Mouse (Mus musculus): ENCODE results near the gene Rcc1l. TPM values are rescaled to one million over a fixed set of nuclear protein-coding genes. Genes with fewer than 3 reads are reported as not detected.

Gene Rcc1l
- polyA plus RNA-seq, 1 experiment = 12.5 TPM

DNA sequence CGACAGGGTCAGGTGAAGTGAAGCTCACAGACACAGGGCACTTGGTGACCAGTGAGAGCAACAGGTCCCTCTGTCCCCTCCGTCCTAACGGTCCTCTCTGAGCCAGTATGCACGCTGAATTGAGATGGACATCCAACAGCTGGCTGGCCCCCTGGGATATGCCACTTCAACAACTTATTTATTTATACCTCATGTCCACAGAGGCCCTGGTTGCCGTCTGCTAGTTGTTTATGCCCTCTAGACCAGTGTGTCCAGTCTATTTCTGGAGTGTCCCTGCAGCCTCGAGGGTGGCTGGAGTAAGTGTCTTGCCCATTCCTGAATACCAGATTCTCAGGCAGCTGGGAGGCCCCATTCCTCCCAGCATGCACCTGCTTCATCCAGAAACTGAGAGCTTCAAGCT, 52.7 kb downstream of the Rcc1l start:
- 54% methylated on average over 6 of the region's 6 CpGs for WGBS
- no peak for TF ChIP-seq POLR2A (IDR thresholded peaks at IDR 0.05; ENCODE audit: borderline replicate concordance, extremely low read depth, low read depth, low read length)
- TF ChIP-seq CTCF (IDR thresholded peaks at IDR 0.05; ENCODE audit: insufficient read depth, low read length) = no peak
- no peak for DNase-seq
- Histone ChIP-seq H3K4me1 (ENCODE audit: control insufficient read depth, insufficient read depth, low read length) (no peaks in the 10 kb centered on the region), H3K4me3 (replicated peaks; ENCODE audit: extremely low read depth, low read depth, low read length) (no peak overlapping the region)

GRCm38 (mm10) chr5:134121893-134122259, 54.7 kb downstream of the Rcc1l start:
- H3K4me3 ChIP-seq (replicated peaks; ENCODE audit: extremely low read depth, low read depth, low read length) = no peak overlapping the region
- TF ChIP-seq POLR2A (IDR thresholded peaks at IDR 0.05; ENCODE audit: borderline replicate concordance, extremely low read depth, low read depth, low read length) (no peak), CTCF (IDR thresholded peaks at IDR 0.05; ENCODE audit: insufficient read depth, low read length) (no peak)
- no peak for DNase-seq
- WGBS = 76% methylated on average over 4 of the region's 4 CpGs
- H3K4me1 ChIP-seq (ENCODE audit: control insufficient read depth, insufficient read depth, low read length) = no peaks in the 10 kb centered on the region

- DNase-seq = no peak
- no peak for TF ChIP-seq POLR2A (IDR thresholded peaks at IDR 0.05; ENCODE audit: borderline replicate concordance, extremely low read depth, low read depth, low read length)
- TF ChIP-seq CTCF (IDR thresholded peaks at IDR 0.05; ENCODE audit: insufficient read depth, low read length) = no peak
- H3K4me1 ChIP-seq (ENCODE audit: control insufficient read depth, insufficient read depth, low read length) = no peaks in the 10 kb centered on the region
- H3K4me3 ChIP-seq (replicated peaks; ENCODE audit: extremely low read depth, low read depth, low read length) = no peak overlapping the region
- 43% methylated on average over 9 of the region's 9 CpGs for WGBS
These were observed 55.3 kb downstream of the Rcc1l start for GRCm38 (mm10) chr5:134121138-134121892.

GRCm38 (mm10) chr5:134120135-134120534, 56.4 kb downstream of the Rcc1l start:
- no peak overlapping the region for H3K4me3 ChIP-seq (replicated peaks; ENCODE audit: extremely low read depth, low read depth, low read length)
- H3K4me1 ChIP-seq (ENCODE audit: control insufficient read depth, insufficient read depth, low read length) = no peaks in the 10 kb centered on the region
- no peak for DNase-seq
- WGBS = 93% methylated on average over 3 of the region's 3 CpGs
- TF ChIP-seq POLR2A (IDR thresholded peaks at IDR 0.05; ENCODE audit: borderline replicate concordance, extremely low read depth, low read depth, low read length) (no peak), CTCF (IDR thresholded peaks at IDR 0.05; ENCODE audit: insufficient read depth, low read length) (no peak)

DNA sequence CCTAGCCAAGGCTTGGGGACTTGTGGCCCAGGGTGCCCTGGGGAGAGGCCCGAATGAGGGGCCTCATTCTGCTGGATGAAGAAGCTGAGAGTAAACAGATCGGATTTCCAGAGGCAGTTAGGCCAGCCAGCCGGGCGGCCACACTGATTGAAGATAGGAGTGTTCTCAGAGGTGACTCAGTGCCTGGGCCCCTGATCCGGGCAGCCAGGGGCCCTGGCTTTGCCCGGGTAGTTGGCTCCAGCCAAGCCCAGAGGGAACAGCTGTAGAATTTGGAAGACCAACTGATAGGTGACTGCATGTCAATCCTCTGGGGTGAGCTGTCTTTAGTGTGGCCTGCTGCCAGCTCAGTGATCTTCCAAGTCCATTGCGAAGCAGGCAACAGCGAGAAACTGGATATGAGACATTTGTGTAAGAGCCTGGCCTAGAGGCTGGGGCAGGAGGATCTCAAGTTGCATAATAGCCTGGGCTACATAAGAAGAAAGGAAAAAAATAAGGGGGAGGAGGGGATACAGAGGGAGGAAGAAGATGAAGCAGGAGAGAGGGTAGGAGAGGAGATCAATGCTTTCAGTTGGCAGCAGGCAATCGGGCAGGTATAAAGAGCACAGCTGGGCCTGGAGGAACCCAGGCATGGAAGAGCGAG, 57.0 kb downstream of the Rcc1l start:
- DNase-seq = no peak
- no peak overlapping the region for H3K4me3 ChIP-seq (replicated peaks; ENCODE audit: extremely low read depth, low read depth, low read length)
- WGBS = 70% methylated on average over 10 of the region's 10 CpGs
- H3K4me1 ChIP-seq (ENCODE audit: control insufficient read depth, insufficient read depth, low read length) = no peaks in the 10 kb centered on the region
- TF ChIP-seq CTCF (IDR thresholded peaks at IDR 0.05; ENCODE audit: insufficient read depth, low read length) = no peak
- TF ChIP-seq POLR2A (IDR thresholded peaks at IDR 0.05; ENCODE audit: borderline replicate concordance, extremely low read depth, low read depth, low read length) = no peak

DNA sequence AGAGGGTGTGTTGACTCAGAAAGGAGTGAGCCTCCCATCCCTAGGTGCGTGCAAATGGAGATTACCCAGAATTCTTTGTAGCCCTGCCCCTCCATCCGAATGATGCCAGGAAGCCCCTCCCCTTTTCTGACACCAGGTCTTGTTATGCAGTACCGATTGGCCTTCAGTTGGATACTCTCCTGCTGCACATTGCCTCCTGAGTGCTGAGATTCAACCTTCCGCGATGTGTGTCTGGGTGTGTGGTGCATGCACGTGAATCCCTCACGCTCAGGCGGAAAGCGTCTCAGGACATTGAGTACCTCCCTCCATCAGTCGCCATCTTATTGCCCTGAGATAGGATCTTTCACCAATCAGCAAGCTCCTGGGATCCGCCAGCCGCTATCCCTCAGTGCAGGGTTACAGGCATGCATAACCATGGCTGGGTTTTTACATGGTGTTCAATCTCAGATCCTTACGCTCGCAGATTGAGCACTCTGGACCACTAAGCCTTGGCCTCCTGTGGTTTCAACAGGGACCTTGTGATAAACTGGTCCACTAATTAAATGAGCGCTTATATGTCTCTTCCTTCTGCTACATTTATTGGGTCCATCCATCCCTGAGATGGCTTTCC, 57.7 kb downstream of the Rcc1l start:
- TF ChIP-seq CTCF (IDR thresholded peaks at IDR 0.05; ENCODE audit: insufficient read depth, low read length) (no peak), POLR2A (IDR thresholded peaks at IDR 0.05; ENCODE audit: borderline replicate concordance, extremely low read depth, low read depth, low read length) (no peak)
- Histone ChIP-seq H3K4me3 (replicated peaks; ENCODE audit: extremely low read depth, low read depth, low read length) (no peak overlapping the region), H3K4me1 (ENCODE audit: control insufficient read depth, insufficient read depth, low read length) (no peaks in the 10 kb centered on the region)
- WGBS = 92% methylated on average over 15 of the region's 15 CpGs
- DNase-seq = no peak

DNA sequence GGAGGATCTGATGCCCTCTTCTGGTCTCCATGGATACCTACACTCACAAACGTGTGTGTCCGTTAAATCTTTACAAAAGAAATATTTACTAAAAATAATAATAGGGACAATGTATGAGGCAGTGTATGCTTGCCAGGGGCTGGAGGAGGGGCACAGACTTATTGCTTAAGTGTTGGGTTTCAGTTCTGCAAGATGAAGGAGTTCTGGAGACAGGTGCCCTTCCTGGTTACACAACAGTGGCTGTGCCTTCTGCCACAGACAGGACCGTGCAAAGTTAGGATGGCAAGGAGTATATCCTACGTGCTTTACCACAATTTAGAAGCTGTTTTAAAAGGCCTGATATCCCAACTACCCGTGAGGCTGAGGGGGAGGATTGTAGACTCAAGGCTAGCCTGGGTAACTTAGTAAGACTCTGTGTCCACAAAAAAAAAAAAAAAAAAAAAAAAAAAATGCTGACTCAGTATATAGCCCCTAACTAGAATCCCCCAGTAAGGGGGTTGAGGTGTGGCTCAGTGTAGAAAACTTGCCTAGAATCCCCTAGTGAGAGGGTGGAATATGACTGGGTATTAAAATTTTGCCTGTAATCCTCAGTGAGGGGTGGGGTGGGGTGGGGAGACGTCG, 60.8 kb downstream of the Rcc1l start:
- no peak for TF ChIP-seq CTCF (IDR thresholded peaks at IDR 0.05; ENCODE audit: insufficient read depth, low read length)
- TF ChIP-seq POLR2A (IDR thresholded peaks at IDR 0.05; ENCODE audit: borderline replicate concordance, extremely low read depth, low read depth, low read length) = no peak
- 83% methylated on average over 7 of the region's 7 CpGs for WGBS
- DNase-seq = no peak
- no peaks in the 10 kb centered on the region for H3K4me1 ChIP-seq (ENCODE audit: control insufficient read depth, insufficient read depth, low read length)
- no peak overlapping the region for H3K4me3 ChIP-seq (replicated peaks; ENCODE audit: extremely low read depth, low read depth, low read length)

GRCm38 (mm10) chr5:134114981-134115380, 61.6 kb downstream of the Rcc1l start:
- Histone ChIP-seq H3K4me1 (ENCODE audit: control insufficient read depth, insufficient read depth, low read length) (no peaks in the 10 kb centered on the region), H3K4me3 (replicated peaks; ENCODE audit: extremely low read depth, low read depth, low read length) (no peak overlapping the region)
- TF ChIP-seq CTCF (IDR thresholded peaks at IDR 0.05; ENCODE audit: insufficient read depth, low read length) (no peak), POLR2A (IDR thresholded peaks at IDR 0.05; ENCODE audit: borderline replicate concordance, extremely low read depth, low read depth, low read length) (no peak)
- WGBS = 75% methylated on average over 5 of the region's 5 CpGs
- DNase-seq = no peak

DNA sequence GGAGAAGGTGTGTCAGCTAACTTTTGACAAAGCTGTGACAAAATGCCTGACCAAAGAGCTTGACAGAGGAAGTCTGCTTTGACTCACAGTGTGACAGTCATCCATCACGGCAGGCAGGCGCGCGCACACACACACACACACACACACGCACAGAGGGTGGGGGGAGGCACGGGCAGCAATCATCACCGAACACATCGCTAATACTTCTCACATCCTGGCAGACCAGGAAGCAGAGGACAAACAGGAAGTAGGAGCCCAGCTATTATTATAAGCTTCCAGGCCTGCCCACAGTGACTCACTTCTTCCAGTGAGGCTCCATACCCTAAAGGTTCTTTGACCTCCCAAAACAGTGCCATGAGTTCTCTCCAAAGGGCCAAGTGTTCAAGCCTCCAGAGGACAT, 70.7 kb downstream of the Rcc1l start:
- no peak for TF ChIP-seq CTCF (IDR thresholded peaks at IDR 0.05; ENCODE audit: insufficient read depth, low read length)
- TF ChIP-seq POLR2A (IDR thresholded peaks at IDR 0.05; ENCODE audit: borderline replicate concordance, extremely low read depth, low read depth, low read length) = no peak
- WGBS = 61% methylated on average over 8 of the region's 8 CpGs
- DNase-seq = no peak
- H3K4me3 ChIP-seq (replicated peaks; ENCODE audit: extremely low read depth, low read depth, low read length) = no peak overlapping the region
- no peaks in the 10 kb centered on the region; the same call in 1 of the 2 replicates for H3K4me1 ChIP-seq (ENCODE audit: control insufficient read depth, insufficient read depth, low read length)
